ENCODE assay signal across 14 mouse cellular contexts in the genomic region with DNA sequence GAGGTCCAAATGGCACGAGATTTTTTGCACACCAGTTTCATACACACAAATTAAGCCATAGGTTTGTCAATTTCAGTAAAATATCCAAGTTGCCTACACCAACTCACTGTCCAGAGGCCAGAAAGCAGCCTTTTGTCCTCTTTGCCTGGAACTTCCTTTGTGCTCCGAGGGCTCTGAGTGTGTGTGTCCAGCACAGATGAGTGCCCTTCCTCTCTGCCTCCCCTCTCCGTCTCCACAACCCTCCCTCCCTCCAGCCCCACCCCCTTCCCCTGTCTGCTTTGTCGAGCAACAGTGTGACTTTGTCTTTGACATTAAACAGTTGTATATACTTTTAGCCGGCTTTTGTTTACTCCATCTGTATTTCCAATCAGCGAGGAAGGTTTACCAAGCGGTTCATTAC.
DNase-seq lines count a peak whose midpoint lies in the region; ATAC-seq lines count a peak whose summit lies in the region.
"Had no signal": no experiment of that assay in that cellular context is flagged by ENCODE, and none has a peak within 500 bp of the region (broad histone marks: within the 10 kb centered on the region; RNA-seq: fewer than 3 reads in every experiment).

No protein-coding gene starts in this region.

- intact Hi-C loops in heart, postnatal 36 days (cut with DNase I), result no loop called here

- H3K27ac ChIP-seq in heart, embryonic 12.5 days (ENCODE audit: poor library complexity, severe bottlenecking), result no peak overlapping the region
- no peak overlapping the region for H3K27ac ChIP-seq in liver, embryonic 11.5 days (ENCODE audit: low read depth, low read length)
- 0 out of 2 replicates have a peak overlapping the region, but pooled peaks have one; percentile 34 for H3K27ac ChIP-seq in neural tube, embryonic 13.5 days (replicated peaks)
- H3K27ac ChIP-seq: layer of hippocampus, adult 2 months; liver, embryonic 14.5 days; neural tube, embryonic 12.5 days had no signal

- H3K9me3 ChIP-seq in heart, embryonic 12.5 days (replicated peaks), result no peaks in the 10 kb centered on the region
- H3K9me3 ChIP-seq in liver, embryonic 11.5 days (ENCODE audit: control insufficient read depth, low read length), result no peaks in the 10 kb centered on the region
- no peaks in the 10 kb centered on the region for H3K9me3 ChIP-seq in neural tube, embryonic 13.5 days
- H3K9me3 ChIP-seq: neural tube, embryonic 12.5 days had no signal

- 0 out of 2 replicates have a peak, but pooled peaks have one; percentile 66 for ATAC-seq in heart, embryonic 12.5 days (ENCODE audit: insufficient number of reproducible peaks, low FRiP score)
- ATAC-seq in liver, embryonic 11.5 days (replicated peaks; ENCODE audit: low FRiP score), result no peak
- ATAC-seq in neural tube, embryonic 13.5 days (ENCODE audit: low read depth), result no peak
- ATAC-seq: hindbrain, embryonic 16.5 days had no signal

- H3K4me2 ChIP-seq in heart, embryonic 12.5 days, result 0 out of 2 replicates have a peak overlapping the region, but pooled peaks have one; percentile 13
- H3K4me2 ChIP-seq in liver, embryonic 11.5 days, result no peak overlapping the region
- no peak overlapping the region for H3K4me2 ChIP-seq in neural tube, embryonic 13.5 days
- H3K4me2 ChIP-seq: neural tube, embryonic 12.5 days had no signal

- H3K9ac ChIP-seq in heart, embryonic 12.5 days, result no peak overlapping the region; the same call in 1 of the 2 replicates
- H3K9ac ChIP-seq in liver, embryonic 11.5 days (ENCODE audit: low read depth, low read length), result no peak overlapping the region
- H3K9ac ChIP-seq in neural tube, embryonic 13.5 days, result no peak overlapping the region
- H3K9ac ChIP-seq: liver, embryonic 14.5 days; neural tube, embryonic 12.5 days had no signal

- WGBS in heart, embryonic 12.5 days, result 27% methylated on average over 7 of the region's 7 CpGs
- WGBS in liver, embryonic 11.5 days, result 32% methylated on average over 7 of the region's 7 CpGs
- 24% methylated on average over 7 of the region's 7 CpGs for WGBS in neural tube, embryonic 13.5 days

- no peak overlapping the region for H3K4me3 ChIP-seq in heart, embryonic 12.5 days
- no peak overlapping the region for H3K4me3 ChIP-seq in liver, embryonic 11.5 days (ENCODE audit: low read depth, low read length)
- no peak overlapping the region for H3K4me3 ChIP-seq in neural tube, embryonic 13.5 days
- H3K4me3 ChIP-seq: layer of hippocampus, adult 2 months; neural tube, embryonic 12.5 days had no signal

- DNase-seq in heart, postnatal 36 days, result no peak
- peak; percentile 18 for DNase-seq in liver
- DNase-seq in liver, embryonic 11.5 days (ENCODE audit: low spot score), result no peak
- peak; percentile 59 for DNase-seq in embryo, embryonic 9.5 days (ENCODE audit: extremely low spot score)
- DNase-seq in gastrocnemius, postnatal 4 days (ENCODE audit: low spot score in 2 of 2), result no peak
- no peak for DNase-seq in cerebellum, adult 11 months
- DNase-seq: adrenal gland, postnatal 10 days; cerebellum, postnatal 36 days had no signal

- H3K36me3 ChIP-seq in heart, embryonic 12.5 days, result no peaks in the 10 kb centered on the region
- H3K36me3 ChIP-seq in liver, embryonic 11.5 days (ENCODE audit: control insufficient read depth, insufficient read depth, low read length), result no peaks in the 10 kb centered on the region
- no peaks in the 10 kb centered on the region for H3K36me3 ChIP-seq in neural tube, embryonic 13.5 days
- H3K36me3 ChIP-seq: neural tube, embryonic 12.5 days had no signal

- H3K27me3 ChIP-seq in heart, embryonic 12.5 days (replicated peaks), result no peaks in the 10 kb centered on the region
- no peaks in the 10 kb centered on the region for H3K27me3 ChIP-seq in liver, embryonic 11.5 days (replicated peaks; ENCODE audit: control insufficient read depth, insufficient read depth, low read length)
- H3K27me3 ChIP-seq in neural tube, embryonic 13.5 days, result no peaks in the 10 kb centered on the region
- H3K27me3 ChIP-seq: neural tube, embryonic 12.5 days had no signal

- H3K4me1 ChIP-seq in heart, embryonic 12.5 days (replicated peaks), result no peaks in the 10 kb centered on the region; the same call in 1 of the 2 replicates
- H3K4me1 ChIP-seq in liver, embryonic 11.5 days (replicated peaks; ENCODE audit: control insufficient read depth, insufficient read depth, low read length), result 0 out of 2 replicates have a peak, but pooled peaks cover 5% of the 10 kb centered on the region
- peaks cover 52% of the 10 kb centered on the region for H3K4me1 ChIP-seq in neural tube, embryonic 13.5 days (replicated peaks)

Comparison
In these comparisons a context has a peak if more than half of its experiments do, and no peak if none do; other contexts are left out.
1. DNase-seq: peak in liver (single experiment) and embryo, embryonic 9.5 days (single experiment); none in heart, postnatal 36 days (0 of 2), liver, embryonic 11.5 days (single experiment), gastrocnemius, postnatal 4 days (0 of 2) and cerebellum, adult 11 months (single experiment).